In genomic region chr11:64208306-64208705, GRCm38 (mm10) we compare ENCODE assay signal across 22 mouse cellular contexts.
A peak's percentile ranks its signal among the peaks of the same experiment; 100 is the strongest.
DNase-seq lines count a peak whose midpoint lies in the region; ATAC-seq and TF ChIP-seq lines count a peak whose summit lies in the region.
"Had no signal": no experiment of that assay in that cellular context is flagged by ENCODE, and none has a peak within 500 bp of the region (broad histone marks: within the 10 kb centered on the region; RNA-seq: fewer than 3 reads in every experiment).

No protein-coding gene starts in this region.

- in situ Hi-C loops in CH12.LX (cut with MboI; ENCODE audit: low pct_ligation_motif_present, low pct_unique_long_range_greater_than_20kb, low sequenced_read_pairs): no loop called here

- no peaks in the 10 kb centered on the region for H3K4me1 ChIP-seq in hindbrain, embryonic 11.5 days (replicated peaks; ENCODE audit: control insufficient read depth, insufficient read depth, low read length)
- no peaks in the 10 kb centered on the region for H3K4me1 ChIP-seq in hindbrain, embryonic 14.5 days (replicated peaks; ENCODE audit: control insufficient read depth, insufficient read depth, low read length)
- H3K4me1 ChIP-seq in CH12.LX (ENCODE audit: control insufficient read depth in 1 of 2, insufficient read depth in 2 of 2): peaks cover 0 to 31% of the 10 kb centered on the region in 2 experiments; a peak in 3 of 4 replicates
- H3K4me1 ChIP-seq: embryonic facial prominence, embryonic 13.5 days had no signal

- DNase-seq in hindbrain, embryonic 11.5 days (ENCODE audit: low spot score): peak; percentile 37
- DNase-seq in hindbrain, embryonic 14.5 days (ENCODE audit: low spot score): no peak
- peak; percentile 2 for DNase-seq in A20 (ENCODE audit: low read depth, low spot score)
- DNase-seq in CH12.LX (ENCODE audit: extremely low read depth): peak; percentile 82
- DNase-seq in mesoderm, embryonic 11.5 days (ENCODE audit: low read depth, low spot score): peak; percentile 39
- no peak for DNase-seq in adrenal gland, postnatal 4 days (ENCODE audit: low spot score in 2 of 2)
- DNase-seq in adrenal gland, postnatal 36 days: no peak
- DNase-seq: adrenal gland, postnatal 10 days; B cell, adult 2 months; cerebellum, adult 11 months; cerebellum, adult 8-10 months; cerebellum, postnatal 14 days; heart, adult 18-20 months; heart, postnatal 10 days; heart, postnatal 4 days; kidney, adult 9 months had no signal

- H3K9ac ChIP-seq in hindbrain, embryonic 11.5 days (ENCODE audit: low read depth, low read length): no peak overlapping the region
- no peak overlapping the region for H3K9ac ChIP-seq in hindbrain, embryonic 14.5 days
- H3K9ac ChIP-seq in CH12.LX (ENCODE audit: insufficient read depth, low read depth): no peak overlapping the region
- H3K9ac ChIP-seq: embryonic facial prominence, embryonic 13.5 days; forebrain, embryonic 12.5 days; hindbrain, embryonic 13.5 days had no signal

- TF ChIP-seq RAD21 in CH12.LX (IDR thresholded peaks at IDR 0.05; ENCODE audit: low read depth, low read length): no peak

- no peak overlapping the region for H3K27ac ChIP-seq in hindbrain, embryonic 11.5 days (ENCODE audit: low read depth, low read length)
- H3K27ac ChIP-seq in hindbrain, embryonic 14.5 days: no peak overlapping the region
- no peak overlapping the region for H3K27ac ChIP-seq in CH12.LX (ENCODE audit: insufficient read depth, low read depth)
- H3K27ac ChIP-seq: embryonic facial prominence, embryonic 13.5 days; forebrain, embryonic 12.5 days; heart, embryonic 10.5 days; hindbrain, embryonic 13.5 days had no signal

- TF ChIP-seq POLR2A in CH12.LX (IDR thresholded peaks at IDR 0.05; ENCODE audit: low read depth, low read length): no peak

- TF ChIP-seq EP300 in CH12.LX (IDR thresholded peaks at IDR 0.05; ENCODE audit: low read length): peak; percentile 33; the same call in 1 of the 2 replicates

- H3K79me2 ChIP-seq in CH12.LX (replicated peaks; ENCODE audit: control insufficient read depth, extremely low read depth, insufficient read depth, poor library complexity, severe bottlenecking): no peaks in the 10 kb centered on the region

- dilution Hi-C loops in CH12.LX (cut with MboI; ENCODE audit: extremely low pct_ligation_motif_present, extremely low pct_unique_long_range_greater_than_20kb, low sequenced_read_pairs): no loop called here

- WGBS in hindbrain, embryonic 11.5 days: 49% methylated on average over 2 of the region's 2 CpGs
- 44% methylated on average over 2 of the region's 2 CpGs for WGBS in hindbrain, embryonic 14.5 days

- no peaks in the 10 kb centered on the region for H3K36me3 ChIP-seq in hindbrain, embryonic 11.5 days (ENCODE audit: control insufficient read depth, insufficient read depth, low read length)
- H3K36me3 ChIP-seq in hindbrain, embryonic 14.5 days (replicated peaks; ENCODE audit: control insufficient read depth, insufficient read depth): no peaks in the 10 kb centered on the region
- no peaks in the 10 kb centered on the region for H3K36me3 ChIP-seq in CH12.LX (replicated peaks in 1 of 2; ENCODE audit: control insufficient read depth in 1 of 2, insufficient read depth in 1 of 2, low read length in 1 of 2)
- H3K36me3 ChIP-seq: embryonic facial prominence, embryonic 13.5 days; forebrain, embryonic 12.5 days; heart, embryonic 10.5 days; hindbrain, embryonic 13.5 days had no signal

- TF ChIP-seq CTCF in CH12.LX (conservative IDR thresholded peaks at IDR 0.05 in 1 of 2, IDR thresholded peaks at IDR 0.05 in 1 of 2; ENCODE audit: low read depth in 2 of 2, low read length in 2 of 2): no peak

- no peak for ATAC-seq in hindbrain, embryonic 11.5 days (ENCODE audit: low FRiP score)
- ATAC-seq in hindbrain, embryonic 14.5 days (ENCODE audit: low FRiP score): no peak
- ATAC-seq: CD4-positive, CD25-positive, alpha-beta regulatory T cell, adult 4 months; intestine, postnatal 0 days had no signal

- H3K9me3 ChIP-seq in hindbrain, embryonic 11.5 days (ENCODE audit: control insufficient read depth, low read length): no peaks in the 10 kb centered on the region
- H3K9me3 ChIP-seq in hindbrain, embryonic 14.5 days (ENCODE audit: control insufficient read depth, low read length): no peaks in the 10 kb centered on the region
- peaks cover 2% of the 10 kb centered on the region for H3K9me3 ChIP-seq in CH12.LX (replicated peaks; ENCODE audit: low read length)
- H3K9me3 ChIP-seq: embryonic facial prominence, embryonic 13.5 days; forebrain, embryonic 12.5 days; heart, embryonic 10.5 days; hindbrain, embryonic 13.5 days had no signal

- no peak overlapping the region for H3K4me3 ChIP-seq in hindbrain, embryonic 11.5 days (ENCODE audit: low read depth, low read length)
- H3K4me3 ChIP-seq in hindbrain, embryonic 14.5 days (replicated peaks; ENCODE audit: low read length): no peak overlapping the region
- no peak overlapping the region for H3K4me3 ChIP-seq in CH12.LX (replicated peaks in 1 of 3; ENCODE audit: low read depth in 2 of 3, low read length in 2 of 3, poor library complexity in 1 of 3)
- H3K4me3 ChIP-seq: embryonic facial prominence, embryonic 13.5 days; forebrain, embryonic 12.5 days; heart, embryonic 10.5 days; hindbrain, embryonic 13.5 days had no signal

- H3K4me2 ChIP-seq in hindbrain, embryonic 11.5 days (replicated peaks; ENCODE audit: low read depth, low read length): no peak overlapping the region
- no peak overlapping the region for H3K4me2 ChIP-seq in hindbrain, embryonic 14.5 days (replicated peaks)
- no peak overlapping the region for H3K4me2 ChIP-seq in CH12.LX (ENCODE audit: insufficient read depth, low read depth, poor library complexity, severe bottlenecking)
- H3K4me2 ChIP-seq: embryonic facial prominence, embryonic 13.5 days; forebrain, embryonic 12.5 days; hindbrain, embryonic 13.5 days had no signal

- no peaks in the 10 kb centered on the region for H3K27me3 ChIP-seq in hindbrain, embryonic 11.5 days (ENCODE audit: control insufficient read depth, insufficient read depth, low read length)
- no peaks in the 10 kb centered on the region for H3K27me3 ChIP-seq in hindbrain, embryonic 14.5 days (ENCODE audit: control insufficient read depth, insufficient read depth, low read length)
- peaks cover 2% of the 10 kb centered on the region for H3K27me3 ChIP-seq in CH12.LX (replicated peaks)
- H3K27me3 ChIP-seq: embryonic facial prominence, embryonic 13.5 days; forebrain, embryonic 12.5 days had no signal

TF ChIP-seq in CH12.LX, 34 proteins besides CTCF, POLR2A, EP300 and RAD21:
- TF ChIP-seq IRF4 (IDR thresholded peaks at IDR 0.05; ENCODE audit: low read depth, low read length) (0 out of 2 replicates have a peak, but pooled peaks have one; percentile 39), E2F4 (IDR thresholded peaks at IDR 0.05; ENCODE audit: insufficient replicate concordance, low read depth, low read length) (no peak)
TF ChIP-seq in CH12.LX: peak in this region for 1.

Comparison
In these comparisons a context has a peak if more than half of its experiments do, and no peak if none do; other contexts are left out.
1. DNase-seq: peak in hindbrain, embryonic 11.5 days (single experiment), A20 (single experiment), CH12.LX (single experiment) and mesoderm, embryonic 11.5 days (single experiment); none in hindbrain, embryonic 14.5 days (single experiment), adrenal gland, postnatal 4 days (0 of 2) and adrenal gland, postnatal 36 days (0 of 2).